Mouse (Mus musculus) embryonic fibroblast, embryonic 13.5 days (primary cell): ENCODE measurements around the gene Serpina3c.

ENCODE experiments used
- CTCF ChIP-seq: IDR thresholded peaks from 2 replicates; pipeline ENCODE4 v1.5.1; 2011; ENCODE audit warnings: mild to moderate bottlenecking, control low read depth, low read length, moderate library complexity, borderline replicate concordance; ENCODE audit not compliant: insufficient read depth
- POLR2A ChIP-seq: IDR thresholded peaks from 2 replicates; pipeline ENCODE4 v1.6.1; 2011; ENCODE audit warnings: low read depth, mild to moderate bottlenecking, control low read depth, low read length, moderate library complexity

DNA sequence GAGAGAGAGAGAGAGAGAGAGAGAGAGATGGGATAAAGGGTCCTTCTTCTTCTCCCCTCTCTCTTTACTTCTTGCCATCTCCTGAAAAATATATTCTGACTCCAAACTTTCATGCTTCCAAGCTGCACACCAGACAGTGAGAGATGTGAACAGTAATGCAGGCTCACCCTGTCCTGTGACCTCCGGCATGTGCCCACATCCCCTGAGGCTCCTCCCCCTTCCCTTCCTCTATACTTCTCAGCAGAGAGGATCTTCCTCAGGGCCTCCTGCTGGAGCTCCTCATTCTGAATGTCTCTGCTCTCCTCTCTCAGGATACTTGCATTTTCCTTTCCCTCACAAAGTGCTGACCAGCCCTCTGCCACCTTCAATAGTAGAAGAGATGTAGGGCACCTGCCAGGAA, 11.2 kb downstream of the Serpina3c start:
- TF ChIP-seq CTCF (no peak), POLR2A (no peak)
